Mouse (Mus musculus) layer of hippocampus, adult 6 months (tissue): ENCODE data around the gene AY761185. TPM values are rescaled to one million over a fixed set of nuclear protein-coding genes. Genes with fewer than 3 reads are reported as not detected.

Experiments used
- long read RNA-seq, 2 experiments: library from polyadenylated mRNA; unstranded; transcript quantifications; one replicate each; pipeline ENCODE4 v2.0.0; 2019 to 2020
- polyA plus RNA-seq: library from polyadenylated mRNA; unstranded; fragments of <200 nt; fragmentation: Nextera tagmentation; gene quantifications from 2 replicates; pipeline ENCODE4 v1.2.3, GENCODE M21; 2021

AY761185 gene
- not detected in 2 replicates for polyA plus RNA-seq
- long read RNA-seq, experiment 1, result 0 reads
- long read RNA-seq, experiment 2, result 0 reads

GRCm38 (mm10) chr8:20944610-20945009 lies at the start of gene AY761185:
AY761185 (minus strand) TSS chr8:20944710.

GRCm38 (mm10) chr8:20921971-20922370 lies 22.5 kb downstream of the AY761185 start, which contains the start of gene Gm6040:
Gm6040 (minus strand) TSS chr8:20922071.

GRCm38 (mm10) chr8:20902527-20902926 lies 42.0 kb downstream of the AY761185 start, which contains the start of gene Gm15056:
Gm15056 (minus strand) TSS chr8:20902627.

Other genes starting within 250 kb of the AY761185 start
- not detected in 2 replicates for gene Defb33, start 52.0 kb downstream of the AY761185 start, polyA plus RNA-seq
- not detected in 2 replicates for gene Gm15056, start 42.1 kb downstream of the AY761185 start, polyA plus RNA-seq
- gene Gm6040, start 22.6 kb downstream of the AY761185 start, polyA plus RNA-seq, result not detected in 2 replicates
- not detected in 2 replicates for gene Defa21, start 80.8 kb upstream of the AY761185 start, polyA plus RNA-seq
- gene Defa23, start 110.3 kb upstream of the AY761185 start, polyA plus RNA-seq, result not detected in 2 replicates
- not detected in 2 replicates for gene Defa35, start 120.3 kb upstream of the AY761185 start, polyA plus RNA-seq
- not detected in 2 replicates for gene Defa25, start 139.7 kb upstream of the AY761185 start, polyA plus RNA-seq
- gene Gm14851, start 151.3 kb upstream of the AY761185 start, polyA plus RNA-seq, result not detected in 2 replicates
- gene Defa30, start 189.9 kb upstream of the AY761185 start, polyA plus RNA-seq, result not detected in 2 replicates
- not detected in 2 replicates for gene Defa22, start 217.6 kb upstream of the AY761185 start, polyA plus RNA-seq
- not detected in 2 replicates for gene Defa31, start 246.9 kb upstream of the AY761185 start, polyA plus RNA-seq